Mouse (Mus musculus): ENCODE measurements around the gene Vapa.
"Not testable (repeated sequence)": the region's sequence is repeated elsewhere in the genome, so short reads cannot be mapped to it uniquely, and the experiment has no call there.

The Vapa gene

DNA sequence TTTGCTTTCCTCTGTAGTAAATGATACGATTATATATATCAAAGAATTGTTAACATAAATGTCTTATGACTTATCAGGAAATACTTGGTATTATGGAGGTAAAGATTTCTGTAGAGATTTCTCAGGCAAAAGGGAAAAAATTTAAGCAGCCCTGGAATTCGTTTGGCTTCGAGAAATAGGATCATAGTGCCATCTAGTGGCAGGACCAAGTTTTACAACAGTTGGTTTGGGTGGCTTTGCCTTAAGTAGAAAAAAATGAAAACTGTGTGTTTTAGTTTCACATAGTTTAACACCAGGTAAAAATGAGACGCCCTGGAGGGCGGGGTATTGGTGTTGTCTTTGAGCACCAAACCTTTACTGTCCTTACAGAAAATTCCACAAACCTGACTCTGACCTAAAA lies 50.6 kb downstream of the Vapa start:
- peak; percentile 59 for DNase-seq

DNA sequence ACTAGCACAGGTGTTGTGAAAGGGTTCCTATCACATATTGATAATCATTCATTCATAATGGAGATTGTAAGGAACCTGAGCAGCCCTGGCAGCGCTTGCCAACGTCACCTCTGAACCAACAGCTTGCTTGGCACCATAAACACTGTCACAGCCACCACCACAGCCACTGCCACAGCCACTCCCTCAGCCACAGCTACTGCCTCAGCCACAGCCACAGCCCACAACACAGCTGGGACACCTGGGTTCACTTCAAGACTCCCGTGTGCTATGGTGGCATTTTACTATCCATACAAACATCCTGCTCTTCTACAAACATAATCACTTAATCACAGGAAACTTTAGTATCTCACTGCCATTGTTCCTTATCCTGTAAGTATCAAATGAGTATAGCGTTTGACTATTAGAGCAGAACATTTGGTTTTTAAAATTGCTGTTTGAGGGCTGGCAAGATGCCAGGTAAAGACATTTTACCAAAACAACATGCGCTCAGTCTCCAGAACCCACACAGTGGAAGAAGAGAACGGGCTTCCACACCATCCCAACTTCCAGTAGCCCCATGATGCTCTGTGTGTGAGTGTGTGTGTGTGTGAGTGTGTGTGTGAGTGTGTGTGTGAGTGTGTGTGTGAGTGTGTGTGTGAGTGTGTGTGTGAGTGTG lies 51.9 kb downstream of the Vapa start:
- DNase-seq, result no peak

DNA sequence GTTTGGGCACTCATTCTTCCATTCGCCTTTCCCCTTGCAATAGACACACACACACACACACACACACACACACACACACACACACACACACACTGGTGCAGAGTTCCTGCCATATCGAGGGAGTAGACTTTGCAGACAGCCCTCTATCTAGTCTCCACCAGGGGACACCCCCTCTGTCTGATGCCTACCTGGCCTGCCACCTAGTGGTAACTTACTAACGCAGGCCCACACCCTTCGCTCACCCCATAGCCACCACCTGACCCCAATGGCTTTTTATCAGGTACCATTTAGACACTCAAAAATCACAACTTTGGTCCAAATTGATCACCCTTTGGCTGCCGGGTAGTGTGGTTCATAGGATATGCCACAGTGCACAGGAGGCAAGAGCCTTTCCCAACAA lies 54.1 kb downstream of the Vapa start:
- DNase-seq, result no peak

DNA sequence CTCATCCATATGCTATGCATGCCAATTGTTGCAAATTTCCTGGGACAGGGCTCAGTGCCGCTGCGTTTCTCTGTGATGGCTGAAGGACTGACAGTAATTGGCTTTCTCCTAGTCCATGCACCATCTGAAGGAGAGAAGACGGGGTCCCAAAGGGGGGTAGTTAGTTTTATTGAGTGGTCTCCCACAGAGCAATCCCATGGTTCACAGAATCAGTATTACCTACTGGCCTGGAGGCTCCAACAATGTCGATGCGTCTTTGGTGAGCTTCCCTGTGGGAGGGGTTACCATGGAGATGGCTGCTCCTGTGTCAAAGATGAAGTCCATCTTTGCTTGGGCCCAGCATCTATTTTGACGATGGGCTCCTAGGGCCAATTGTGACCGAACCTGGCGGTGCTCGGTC lies 54.6 kb downstream of the Vapa start:
- no peak for DNase-seq

DNA sequence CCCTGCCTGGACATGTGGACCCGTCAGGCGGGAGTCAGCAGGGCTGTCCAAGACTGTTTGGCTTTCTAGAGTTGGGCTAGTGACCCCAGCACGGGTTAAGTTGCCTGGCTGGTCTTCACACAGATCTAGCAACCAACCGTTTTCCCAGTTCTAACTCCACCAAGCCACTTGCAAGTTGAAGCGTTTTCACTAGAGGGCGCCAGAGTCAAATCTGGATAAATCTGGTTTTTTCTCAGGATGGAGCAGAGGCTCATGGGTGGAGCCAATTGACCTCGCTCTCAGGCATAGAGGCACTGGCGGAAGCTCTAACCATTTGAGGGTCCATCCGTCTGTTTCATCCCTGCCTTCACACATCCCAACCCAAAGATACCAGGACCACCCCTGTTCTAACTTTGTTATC lies 55.1 kb downstream of the Vapa start:
- DNase-seq, result peak; percentile 43

DNA sequence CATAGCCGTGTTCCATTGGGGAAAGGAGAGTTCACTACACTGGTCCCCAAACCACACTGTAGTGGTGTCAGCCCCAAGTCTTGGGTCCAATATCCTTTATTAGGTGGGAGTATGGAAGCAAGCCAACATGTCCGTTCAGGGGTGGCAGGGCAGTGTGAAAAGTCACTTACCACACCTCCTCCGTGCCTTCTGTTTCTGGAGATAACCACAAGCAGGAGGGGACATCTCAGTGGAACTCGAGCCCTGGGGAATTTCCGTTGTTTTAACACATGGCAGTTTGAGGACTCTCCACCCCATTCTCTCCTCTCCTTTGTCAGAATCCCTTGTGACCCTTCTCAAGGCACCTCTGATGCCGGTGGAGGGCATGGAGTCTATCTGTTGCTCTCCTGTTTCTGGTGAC lies 56.1 kb downstream of the Vapa start:
- no peak for DNase-seq

DNA sequence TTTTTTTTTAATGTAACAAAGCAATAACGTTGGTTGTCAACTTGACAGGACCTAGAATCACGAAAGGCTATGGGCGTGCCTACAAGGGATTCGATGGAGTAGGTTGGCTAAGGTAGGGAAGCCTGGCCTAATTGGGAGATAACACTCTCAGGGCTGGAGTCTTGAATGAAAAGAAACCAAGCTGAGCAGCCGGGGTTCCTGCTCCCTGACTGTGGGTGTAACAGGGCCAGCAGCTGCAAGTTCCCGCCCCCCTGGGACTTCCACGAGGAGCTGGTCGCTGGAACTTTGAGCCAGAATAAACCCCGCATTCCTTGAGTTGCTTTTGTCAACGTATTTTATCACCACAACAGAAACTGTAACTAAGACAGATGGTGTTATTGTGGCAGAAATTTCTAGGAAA lies 56.6 kb downstream of the Vapa start:
- DNase-seq, result no peak

DNA sequence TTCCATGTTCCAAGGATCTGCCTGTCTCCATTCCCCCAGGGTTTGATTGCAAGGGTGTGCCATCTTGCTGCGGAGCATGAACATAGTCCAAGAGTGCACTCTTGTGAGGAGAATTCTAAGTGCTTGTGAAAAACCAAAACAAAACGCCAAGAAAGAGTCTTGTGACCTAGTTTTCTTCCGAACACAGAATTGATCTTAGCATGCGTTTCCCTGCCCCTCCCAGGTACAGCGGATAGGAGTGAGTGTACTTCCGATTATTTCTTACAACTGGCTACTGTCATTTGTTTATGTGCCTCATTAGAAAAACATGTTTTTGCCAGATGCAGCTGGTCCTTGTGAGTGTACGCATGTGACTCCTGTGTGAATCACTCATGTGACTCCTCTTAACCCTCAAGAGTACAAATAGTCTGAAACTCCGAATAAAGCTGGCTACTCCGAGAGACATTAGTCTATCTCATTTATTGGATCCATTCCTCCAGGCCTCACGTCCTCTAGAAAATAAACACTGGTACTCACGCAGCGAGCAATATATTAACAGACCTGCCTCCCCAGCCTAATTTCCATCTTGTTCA lies 60.8 kb downstream of the Vapa start:
- no peak for DNase-seq

DNA sequence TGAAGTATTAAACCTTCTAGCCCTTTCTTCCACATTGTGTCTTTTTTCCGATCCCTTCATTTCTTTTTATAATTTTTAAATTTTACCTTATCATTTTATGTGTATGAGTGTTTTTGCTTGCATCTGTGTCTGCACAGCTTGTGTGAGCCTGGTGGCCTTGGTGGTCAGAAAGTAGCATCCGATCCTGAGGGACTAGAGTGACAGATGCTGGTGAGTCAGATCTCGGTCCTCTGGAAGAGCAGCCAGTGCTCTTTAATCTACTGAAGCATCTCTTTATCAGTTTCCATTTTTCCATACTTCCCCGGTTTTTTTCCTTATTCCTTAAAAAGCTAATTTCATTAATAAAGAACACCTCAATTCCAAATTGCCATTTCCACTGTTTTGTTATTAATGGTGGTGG lies 63.0 kb downstream of the Vapa start:
- no peak for DNase-seq

DNA sequence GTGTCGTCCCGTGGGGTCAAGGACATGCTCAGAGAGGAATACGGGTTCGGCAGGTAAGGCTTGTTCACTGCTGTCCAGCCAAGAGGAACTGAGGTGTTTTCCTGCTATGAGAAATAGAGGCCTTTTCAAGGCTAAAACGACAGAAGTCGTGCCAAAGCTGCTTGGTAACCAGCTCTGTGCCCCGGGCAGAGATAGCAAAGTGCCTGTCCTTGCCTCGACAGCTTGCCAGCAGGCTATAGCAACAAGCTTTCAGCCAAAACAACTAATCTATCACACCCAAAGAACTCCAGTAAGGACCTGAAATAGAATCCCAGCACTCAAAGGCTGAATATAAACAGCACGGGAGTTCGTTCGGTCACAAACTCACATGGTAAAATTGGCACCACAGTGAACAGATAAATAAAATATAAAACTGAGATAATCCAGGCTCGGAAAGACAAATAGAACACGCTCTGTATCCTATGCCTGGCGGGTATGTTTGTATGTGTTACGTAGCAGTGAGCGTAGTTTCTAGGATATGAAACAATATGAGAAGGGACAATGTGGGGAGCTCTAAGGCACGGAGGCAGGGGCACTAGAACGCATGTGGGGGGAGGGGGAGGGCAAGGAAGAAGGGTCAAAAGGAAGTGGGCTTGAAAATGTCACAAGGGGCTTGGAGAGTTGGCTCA lies 64.5 kb downstream of the Vapa start:
- no peak for DNase-seq

DNA sequence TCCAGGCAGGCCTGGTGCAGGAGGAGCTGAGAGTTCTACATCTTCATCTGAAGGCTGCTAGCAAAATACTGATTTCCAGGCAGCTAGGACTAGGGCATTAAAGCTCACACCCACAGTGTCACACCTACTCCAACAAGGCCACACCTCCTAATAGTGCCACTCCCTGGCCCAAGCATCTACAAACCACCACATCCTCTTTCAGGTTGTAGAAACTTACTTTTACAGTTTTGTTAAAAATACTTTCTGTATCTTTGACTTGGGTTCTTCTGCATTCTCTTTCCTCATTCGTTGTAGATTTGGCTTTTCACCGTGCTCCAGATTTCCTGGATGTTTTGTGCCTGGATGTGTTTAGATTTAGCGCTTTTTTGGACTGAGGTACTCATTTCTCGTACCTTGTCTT lies 67.1 kb downstream of the Vapa start:
- not testable (repeated sequence) for DNase-seq

DNA sequence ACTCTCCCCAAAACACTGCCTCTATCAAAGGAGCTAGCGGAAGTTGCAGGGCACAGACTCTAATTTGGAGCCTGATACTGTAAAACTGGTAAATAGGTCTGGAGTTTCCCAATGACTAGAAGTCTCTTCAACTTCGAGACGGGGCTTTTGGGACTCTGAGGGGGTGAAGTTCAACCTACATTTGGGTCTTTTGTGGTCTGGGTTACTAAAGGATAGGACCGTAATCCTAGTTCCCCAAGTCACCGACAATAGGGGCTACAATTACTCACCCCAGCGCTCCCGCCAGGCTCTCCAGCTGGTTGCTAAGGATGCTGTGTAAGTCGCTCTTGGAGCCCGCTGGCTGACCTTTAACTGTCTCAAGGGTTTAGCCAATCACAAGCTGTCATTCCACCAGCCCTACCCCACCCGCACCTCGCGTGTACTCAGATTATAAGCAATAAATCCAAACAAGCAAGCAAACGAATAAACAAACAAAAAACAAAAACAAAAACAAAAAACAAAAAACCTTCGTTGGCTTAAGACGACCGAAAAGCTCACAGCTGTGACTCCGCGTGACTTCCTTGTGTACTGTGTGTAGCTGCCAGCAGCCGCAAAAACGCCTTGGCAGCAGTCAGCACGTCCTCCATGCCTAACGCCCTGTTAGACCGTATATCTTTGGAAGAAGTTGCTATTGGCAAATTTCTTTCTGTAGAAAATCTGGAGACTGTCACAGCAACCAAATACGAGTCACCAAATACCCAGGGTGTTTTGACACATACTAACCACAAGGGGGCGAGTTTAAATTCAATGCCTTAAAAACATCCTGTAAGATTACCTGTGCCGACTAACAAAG lies 72.7 kb downstream of the Vapa start, which contains the start of gene Tmem232:
Tmem232 (minus strand) TSS at position 342 of the 832 bp plus-strand sequence.
- DNase-seq, result peak; percentile 27

DNA sequence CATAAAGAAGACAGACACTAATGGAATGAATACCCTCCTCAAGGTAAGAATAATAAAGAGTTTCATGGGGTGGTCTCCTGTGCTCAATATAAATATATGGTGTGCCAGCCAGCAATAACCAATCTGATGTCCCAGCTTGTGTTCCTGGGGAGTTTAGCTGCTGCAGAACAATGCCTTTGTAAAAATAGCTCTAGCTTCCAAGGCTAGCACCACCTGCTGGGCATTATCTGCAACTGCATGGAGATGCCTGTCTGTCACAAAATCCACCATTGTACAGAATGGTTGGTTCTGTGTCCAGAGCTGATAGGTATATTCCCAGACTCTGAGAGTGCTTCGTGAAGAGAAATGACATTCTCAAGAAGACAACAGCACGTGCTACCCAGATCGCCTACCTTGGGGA lies 77.2 kb downstream of the Vapa start:
- peak; percentile 30 for DNase-seq

DNA sequence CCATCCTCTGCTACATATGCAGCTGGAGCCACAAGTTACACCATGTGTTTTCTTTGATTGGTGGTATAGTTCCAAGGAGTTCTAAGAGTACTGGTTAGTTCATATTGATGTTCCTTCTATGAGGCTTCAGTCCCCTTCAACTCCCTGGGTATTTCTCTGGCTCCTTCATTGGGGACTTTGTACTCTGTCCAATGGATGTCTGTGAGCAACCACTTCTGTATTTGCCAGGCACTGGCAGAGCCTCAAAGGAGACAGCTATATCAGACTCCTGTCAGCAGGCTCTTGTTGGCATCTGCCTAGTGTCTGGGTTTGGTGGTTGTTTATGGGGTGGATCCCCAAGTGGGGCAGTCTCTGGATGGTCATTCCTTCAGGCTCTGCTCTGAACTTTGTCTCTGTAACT lies 81.0 kb downstream of the Vapa start:
- DNase-seq, result not testable (repeated sequence)
